Mouse (Mus musculus) gastrocnemius, postnatal 14 days (tissue): ENCODE measurements at regions not wholly inside any gene's neighbourhood (a gene's known extent, or its start where the extent isn't known, plus 50 kb on each side); places are given as distances from the start of the nearest gene placed in this dataset.
"Not testable (repeated sequence)": the region's sequence is repeated elsewhere in the genome, so short reads cannot be mapped to it uniquely, and the experiment has no call there.

ENCODE experiments used
- DNase-seq: peaks from one replicate; pipeline ENCODE4 v3.0.0; 2021; ENCODE audit warnings: mixed read lengths
- intact Hi-C: fragments of 180-260 bp; cut with DNase I; formaldehyde crosslinking; loops from one replicate; pipeline ENCODE4 v1.15.1; 2025; ENCODE audit warnings: low total_unique reads

DNA sequence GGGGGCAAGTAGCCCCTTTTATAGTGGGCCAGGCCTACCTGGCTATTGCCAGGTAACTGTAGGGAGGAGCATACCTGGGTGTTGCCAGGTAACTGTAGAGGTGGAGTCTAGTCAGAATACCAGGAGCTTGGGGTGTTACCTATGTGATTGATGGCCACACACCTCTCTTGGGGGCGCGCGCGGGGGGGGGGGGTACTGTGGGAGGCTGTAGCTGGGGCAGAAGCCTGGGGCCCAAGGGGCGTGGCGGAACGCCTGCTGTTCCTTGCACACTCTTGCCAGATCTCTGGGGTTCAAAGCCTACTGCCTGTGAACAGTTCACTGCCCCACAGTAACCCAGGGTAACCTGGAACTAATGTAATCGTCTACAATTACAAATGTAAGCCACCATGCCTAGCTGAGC lies 96.6 kb downstream of the H2al2a start:
- no peak for DNase-seq
- intact Hi-C loops, result no loop called here

DNA sequence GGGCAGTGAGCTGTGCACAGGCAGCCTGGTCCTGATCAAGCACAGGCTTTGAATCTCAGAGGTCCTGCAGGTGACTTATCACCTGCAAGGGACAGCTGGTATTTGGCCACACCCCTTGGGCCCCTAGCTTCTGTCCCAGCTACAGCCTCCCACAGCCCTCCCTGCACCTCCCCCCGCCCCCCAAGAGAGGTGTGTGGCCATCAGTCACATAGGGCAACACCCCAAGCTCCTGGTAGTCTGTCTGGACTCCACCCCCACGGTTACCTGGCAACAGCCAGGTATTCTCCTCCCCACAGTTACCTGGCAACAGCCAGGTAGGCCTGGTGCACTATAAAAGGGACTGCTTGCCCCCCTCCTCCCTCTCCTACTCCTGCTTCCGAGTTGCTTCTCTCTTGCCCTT lies 98.0 kb downstream of the H2al2a start:
- DNase-seq, result no peak
- intact Hi-C loops, result no loop called here

DNA sequence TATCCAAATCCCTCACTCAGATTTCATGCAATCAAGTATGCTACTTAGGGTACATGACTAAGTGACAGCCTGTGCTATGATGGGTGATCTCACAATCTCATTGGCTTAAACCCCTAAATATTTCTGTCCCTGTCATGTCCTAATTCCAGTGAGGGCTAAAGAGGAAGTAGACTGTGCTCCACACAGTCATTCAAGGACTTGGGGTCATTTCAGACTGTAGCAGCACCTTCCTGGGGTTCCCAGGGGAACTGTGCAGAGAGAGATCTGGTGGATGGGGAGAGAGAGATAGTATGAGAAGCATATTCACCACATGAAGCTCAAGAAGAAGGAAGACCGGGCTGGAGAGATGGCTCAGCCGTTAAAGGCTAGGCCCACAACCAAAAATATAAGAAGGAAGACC lies 100.7 kb downstream of the H2al2a start:
- intact Hi-C loops, result no loop called here
- DNase-seq, result no peak

DNA sequence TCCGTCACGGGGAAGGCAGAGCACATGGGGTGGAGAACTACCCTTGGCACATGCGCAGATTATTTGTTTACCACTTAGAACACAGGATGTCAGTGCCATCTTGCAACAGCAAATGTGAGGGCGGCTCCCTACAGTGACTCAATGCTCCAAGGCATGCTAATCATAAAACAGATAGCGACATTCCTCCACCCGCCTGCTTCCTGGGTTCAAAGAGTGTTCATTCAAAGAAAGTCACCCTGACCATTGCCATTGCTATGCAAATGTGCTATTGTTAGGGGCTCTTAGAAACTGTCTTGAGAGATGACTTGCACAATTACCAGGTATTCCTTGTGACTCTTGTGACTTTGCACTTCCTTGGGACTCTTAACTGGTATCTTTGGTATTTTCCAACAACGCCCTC lies 104.1 kb downstream of the H2al2a start:
- DNase-seq, intact Hi-C loops: not testable (repeated sequence)

DNA sequence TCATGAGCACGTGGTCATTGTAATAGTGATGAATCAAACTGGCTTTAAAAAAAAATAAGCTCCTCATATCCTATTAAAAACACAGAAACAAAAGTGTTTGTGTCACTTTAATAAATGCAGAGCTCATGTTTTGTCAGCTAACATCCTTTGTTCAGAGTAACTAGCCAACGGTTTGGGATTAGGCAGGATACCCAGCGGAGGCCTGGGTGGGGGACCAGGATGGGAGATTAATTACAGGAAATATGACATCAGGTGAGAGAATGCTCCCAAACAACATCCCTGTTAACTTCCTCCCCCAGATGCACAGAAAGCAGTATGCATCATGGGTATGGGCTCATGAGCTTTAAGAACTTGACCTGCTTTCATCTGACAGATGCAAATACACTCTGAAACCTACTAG lies 109.1 kb downstream of the H2al2a start:
- intact Hi-C loops, result no loop called here
- no peak for DNase-seq

DNA sequence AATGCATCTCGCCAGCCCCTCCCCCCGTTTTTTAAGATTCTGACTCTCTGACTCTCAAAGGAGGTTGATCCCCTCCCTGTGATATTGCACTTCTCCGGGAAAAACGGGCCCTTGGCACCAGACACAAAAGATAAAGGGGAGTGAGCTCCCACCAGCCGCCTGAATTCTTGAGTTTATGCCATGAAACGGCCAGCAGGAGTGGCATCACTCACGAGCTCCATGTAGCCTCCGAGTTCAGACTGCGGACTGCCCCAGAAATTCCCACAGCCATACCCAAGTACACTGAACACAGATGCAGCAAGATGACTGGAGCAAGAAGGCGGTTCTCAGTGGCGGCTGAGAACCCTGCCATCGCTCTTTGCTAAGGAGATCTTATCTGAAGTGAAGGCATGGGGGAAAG lies 114.4 kb downstream of the H2al2a start:
- no peak for DNase-seq
- intact Hi-C loops, result no loop called here

DNA sequence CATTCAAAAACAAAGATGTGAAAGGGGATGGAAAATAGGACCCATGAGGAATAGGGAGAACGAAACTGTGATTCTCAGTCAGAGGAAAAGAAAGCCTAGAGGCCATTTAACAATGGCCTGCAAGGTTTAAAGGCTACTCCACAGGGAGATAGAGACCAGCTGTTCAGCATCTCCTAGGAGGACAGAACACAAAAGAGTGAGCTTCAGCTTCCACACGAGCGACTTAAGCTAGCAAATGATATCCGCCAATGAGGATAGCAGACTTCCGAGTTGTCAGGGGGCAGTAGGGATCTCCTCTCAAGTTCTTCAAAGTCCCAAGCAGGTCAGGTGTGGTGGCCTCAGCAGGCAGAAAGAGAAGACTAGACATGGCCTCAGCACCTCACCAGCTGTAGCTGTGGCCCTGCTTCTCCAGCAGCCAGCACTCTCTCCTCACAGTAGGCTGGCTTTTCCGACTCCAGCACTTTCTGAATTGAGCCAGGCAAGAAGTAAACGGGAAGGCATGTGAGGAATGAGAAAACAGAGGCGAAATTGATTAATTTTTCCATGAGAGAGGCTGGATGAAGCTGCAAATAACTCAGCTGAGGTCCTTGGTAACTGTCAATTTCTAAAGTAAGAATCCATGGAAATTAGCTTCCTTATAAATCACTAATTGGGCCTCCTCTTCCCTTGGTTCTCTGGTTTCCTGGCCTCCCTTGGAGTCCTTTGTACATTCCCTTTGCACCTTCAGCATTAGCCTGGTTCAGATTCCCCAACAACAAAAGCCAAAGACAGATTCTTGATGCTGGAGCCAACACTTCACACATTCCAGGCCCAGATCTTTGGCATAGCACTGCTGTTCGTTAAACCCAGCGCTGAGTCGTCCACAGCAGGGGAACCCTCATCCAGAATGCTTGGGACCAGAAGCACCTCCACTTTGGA lies 115.7 kb downstream of the H2al2a start:
- intact Hi-C loops, result no loop called here
- no peak for DNase-seq

DNA sequence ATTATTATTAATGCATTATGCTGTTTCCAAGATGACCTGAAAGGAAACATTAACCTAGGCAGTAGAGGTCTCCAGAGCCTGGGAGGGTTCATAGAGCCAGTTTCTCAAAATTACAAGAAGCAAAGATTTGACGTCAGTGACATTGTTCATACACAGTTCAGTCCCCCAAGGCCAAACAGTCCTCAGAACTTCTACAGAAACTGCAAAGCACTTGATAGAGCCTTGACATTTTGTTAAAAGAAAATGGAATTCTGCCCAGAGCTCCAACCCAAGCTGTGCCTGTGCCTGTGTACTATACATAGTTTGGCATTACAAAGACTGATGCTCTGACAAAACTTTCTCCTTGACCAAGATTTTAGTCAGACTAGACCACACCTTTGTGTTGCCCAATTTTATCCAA lies 118.9 kb downstream of the H2al2a start:
- DNase-seq, result no peak
- intact Hi-C loops, result no loop called here

DNA sequence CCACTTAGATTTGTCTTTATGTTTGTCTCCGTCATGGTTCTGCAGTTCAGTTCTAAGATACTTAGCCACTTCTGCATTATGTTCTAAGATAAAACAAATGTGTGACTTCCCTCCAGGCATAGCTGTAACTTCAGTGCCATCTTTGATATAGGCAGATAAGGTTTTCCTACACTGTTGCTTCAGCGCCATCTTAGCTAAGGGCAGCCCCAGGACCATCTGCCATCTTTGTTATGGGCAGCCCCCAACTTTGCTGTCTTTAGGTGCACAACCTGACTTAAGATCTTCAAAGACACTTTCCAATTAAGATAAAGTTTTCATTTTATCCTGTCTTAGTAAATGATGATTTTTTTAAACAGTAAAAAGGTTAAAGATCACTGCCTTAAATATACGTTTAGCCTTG lies 119.8 kb downstream of the H2al2a start:
- intact Hi-C loops, result no loop called here
- DNase-seq, result no peak

DNA sequence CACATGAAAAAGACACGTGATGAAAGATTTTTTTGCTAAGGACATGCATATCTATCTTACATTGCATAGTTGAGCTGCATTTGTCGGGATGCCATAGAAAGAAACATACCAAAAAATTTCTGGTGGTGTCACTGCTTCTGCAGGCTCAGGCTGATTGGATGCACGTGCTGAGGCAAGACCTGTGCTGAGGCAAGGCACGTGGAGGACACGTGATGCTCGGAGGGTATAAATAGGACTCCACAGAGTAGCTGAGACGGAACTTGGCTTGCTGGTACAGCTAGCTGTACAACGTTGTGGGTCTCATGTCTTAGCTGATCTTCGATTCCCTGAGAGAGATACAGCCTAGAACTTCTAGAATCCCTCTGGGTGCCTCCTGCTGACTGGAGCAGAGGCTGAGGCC lies 120.6 kb downstream of the H2al2a start:
- DNase-seq, result no peak
- intact Hi-C loops, result no loop called here

DNA sequence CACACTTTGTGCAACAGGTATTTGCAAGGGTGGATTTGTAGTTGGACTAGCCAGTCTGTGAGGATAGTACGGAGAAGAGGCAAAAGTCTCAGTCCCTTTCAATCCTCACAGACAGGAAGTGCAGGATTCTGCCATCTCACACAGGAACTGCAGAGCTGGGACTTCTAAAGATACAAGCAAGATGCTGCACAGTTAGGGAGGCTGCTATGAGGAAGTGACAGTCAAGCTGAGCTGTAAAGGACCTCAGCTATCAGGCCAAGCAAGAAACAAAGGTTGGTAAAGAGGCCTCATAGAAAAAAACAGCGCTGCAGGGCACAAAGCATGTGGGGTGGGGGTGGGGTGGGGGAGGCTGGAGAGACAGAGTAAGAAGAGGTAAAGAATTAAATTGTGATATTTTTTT lies 126.2 kb downstream of the H2al2a start:
- DNase-seq, result no peak
- intact Hi-C loops, result no loop called here

DNA sequence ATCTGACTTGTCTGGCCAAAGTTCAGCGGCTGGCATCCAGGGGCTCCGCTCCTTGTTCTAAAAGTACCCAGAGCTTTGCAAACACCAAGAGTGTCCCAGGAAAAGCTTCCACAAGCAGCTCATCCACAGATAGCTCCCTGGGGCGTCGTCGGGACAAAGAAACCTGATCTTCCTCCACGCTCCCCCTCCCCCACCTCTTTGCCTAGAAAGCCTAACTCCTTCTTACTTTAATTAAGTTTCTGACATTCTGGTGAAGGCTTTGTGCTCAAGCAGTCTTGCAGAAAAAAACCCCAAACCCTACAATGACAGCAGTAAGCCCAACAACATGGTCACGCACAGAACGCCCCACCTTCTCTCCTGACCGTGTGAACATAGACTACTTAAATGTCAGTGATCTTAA lies 128.6 kb downstream of the H2al2a start:
- intact Hi-C loops, result no loop called here
- DNase-seq, result no peak

DNA sequence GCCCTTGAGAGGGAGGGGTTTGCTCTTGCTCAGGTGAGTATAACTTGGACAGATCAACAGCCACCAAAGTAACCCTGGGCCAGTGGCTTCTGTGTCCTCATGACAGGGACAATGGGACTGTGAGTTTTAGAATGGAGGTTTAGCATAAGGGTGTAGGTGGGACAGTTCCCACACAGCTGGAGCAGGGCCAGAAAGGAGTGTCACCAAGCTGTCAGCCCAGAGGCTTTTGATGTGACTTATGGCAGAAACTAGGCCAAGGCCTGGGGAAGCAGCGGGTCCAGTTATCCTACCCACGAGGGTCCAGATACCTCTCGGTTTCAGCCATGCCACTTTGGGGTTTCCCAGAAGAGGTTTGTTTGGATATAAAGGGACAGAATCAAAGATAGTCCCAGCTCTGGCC lies 129.4 kb downstream of the H2al2a start:
- DNase-seq, result no peak
- intact Hi-C loops, result no loop called here

DNA sequence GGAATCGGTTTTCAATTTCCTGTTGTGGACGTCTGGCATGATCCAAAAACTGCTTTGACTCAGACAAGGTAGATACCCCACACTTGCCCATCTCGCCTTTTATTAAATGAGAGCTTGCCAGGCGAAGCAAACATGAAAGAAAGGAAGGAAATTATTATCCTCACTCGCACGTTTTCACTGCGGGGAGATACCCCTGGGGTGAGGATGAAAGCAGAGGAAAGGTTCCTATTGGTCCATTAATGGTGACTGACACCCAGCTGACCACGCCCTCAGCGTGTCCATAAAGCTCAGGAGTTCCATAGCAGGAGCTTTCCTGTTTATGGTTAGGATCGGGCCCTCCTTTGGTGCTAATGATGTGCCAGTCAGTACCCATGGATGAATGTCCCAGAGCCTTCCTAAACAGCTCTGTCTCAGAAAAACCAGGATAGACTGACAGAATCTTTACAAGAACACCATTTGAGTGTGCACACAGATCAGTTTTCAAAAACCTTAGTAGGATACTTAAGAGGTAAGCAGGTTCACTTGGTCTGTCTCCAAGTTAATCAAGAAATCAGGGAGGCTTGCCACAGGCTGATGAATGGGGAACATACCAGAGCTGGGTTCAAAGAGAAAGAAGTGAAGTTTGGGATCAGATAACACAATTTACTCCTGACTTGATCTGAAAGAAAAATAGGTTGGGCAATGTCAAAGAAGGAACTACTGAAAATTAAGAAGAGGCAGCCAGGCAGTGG lies 130.7 kb upstream of the Nebl start:
- no peak for DNase-seq
- intact Hi-C loops, result no loop called here

DNA sequence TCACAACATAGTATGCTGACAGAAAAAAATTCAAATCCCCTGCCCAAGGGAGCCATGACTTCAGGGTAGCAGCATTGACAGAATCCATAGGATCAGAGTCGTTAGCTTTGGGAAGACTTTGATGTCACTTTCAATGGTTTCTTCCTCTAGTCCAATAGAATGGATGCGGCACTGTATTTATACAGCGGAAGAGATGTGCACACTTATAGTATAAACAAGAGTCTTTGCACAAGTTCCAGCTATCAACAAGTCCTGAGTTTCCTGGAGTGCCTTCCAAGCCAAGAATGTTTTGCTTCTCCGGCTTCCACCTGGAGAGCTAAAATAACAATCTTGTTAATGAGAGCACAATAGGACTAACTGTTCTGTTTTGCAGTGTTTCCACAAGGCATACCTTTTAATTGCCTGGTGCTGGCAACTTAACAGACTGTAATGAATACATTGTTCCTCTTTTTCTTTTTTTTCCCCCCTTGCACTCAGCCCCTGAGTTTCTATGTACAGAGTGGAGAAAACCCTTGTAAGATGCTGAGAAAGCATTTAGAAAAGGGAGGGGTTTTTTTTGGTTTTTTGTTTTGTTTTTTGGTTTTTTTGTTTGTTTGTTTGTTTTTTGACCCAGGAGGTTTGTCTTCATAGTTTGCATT lies 129.8 kb upstream of the Nebl start:
- DNase-seq, result no peak
- intact Hi-C loops, result no loop called here

DNA sequence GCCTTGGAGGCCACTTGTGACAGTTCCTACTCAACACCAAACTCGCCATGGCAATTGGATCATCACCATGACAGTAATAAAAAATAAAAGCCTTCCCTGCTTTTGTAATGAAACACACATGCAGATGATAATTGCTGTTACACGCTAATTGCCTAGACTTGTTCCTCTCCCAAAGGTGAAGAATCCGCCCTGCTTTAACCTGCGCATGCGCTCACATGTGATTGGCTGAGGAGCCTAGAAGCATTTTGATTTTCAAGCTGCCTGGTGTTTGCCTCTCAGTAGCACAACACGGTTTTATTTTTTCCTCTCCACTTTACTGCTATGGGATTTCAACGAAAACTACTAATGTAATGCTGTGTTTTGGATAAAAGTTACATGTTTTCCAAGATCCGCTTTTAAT lies 128.0 kb upstream of the Nebl start:
- intact Hi-C loops, result no loop called here
- no peak for DNase-seq

DNA sequence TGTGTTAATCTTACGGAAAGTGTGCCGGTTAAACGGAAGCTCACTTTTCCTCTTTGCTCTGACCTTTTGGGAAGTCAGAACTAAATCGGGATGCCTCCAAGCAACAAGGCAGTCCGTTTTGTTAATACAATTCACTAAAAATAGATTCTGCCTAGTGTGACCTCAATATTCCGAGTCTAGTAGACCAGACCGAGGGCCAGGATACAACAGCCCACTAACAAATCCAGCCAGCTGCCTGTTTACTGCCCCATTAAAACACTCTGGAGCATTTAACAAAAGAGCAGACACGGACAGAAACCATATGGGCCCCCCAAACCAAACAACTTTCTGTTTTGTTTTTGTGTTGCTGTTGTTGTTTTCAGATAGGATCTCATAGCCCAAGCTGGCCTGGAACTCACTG lies 127.1 kb upstream of the Nebl start:
- intact Hi-C loops, result no loop called here
- no peak for DNase-seq

DNA sequence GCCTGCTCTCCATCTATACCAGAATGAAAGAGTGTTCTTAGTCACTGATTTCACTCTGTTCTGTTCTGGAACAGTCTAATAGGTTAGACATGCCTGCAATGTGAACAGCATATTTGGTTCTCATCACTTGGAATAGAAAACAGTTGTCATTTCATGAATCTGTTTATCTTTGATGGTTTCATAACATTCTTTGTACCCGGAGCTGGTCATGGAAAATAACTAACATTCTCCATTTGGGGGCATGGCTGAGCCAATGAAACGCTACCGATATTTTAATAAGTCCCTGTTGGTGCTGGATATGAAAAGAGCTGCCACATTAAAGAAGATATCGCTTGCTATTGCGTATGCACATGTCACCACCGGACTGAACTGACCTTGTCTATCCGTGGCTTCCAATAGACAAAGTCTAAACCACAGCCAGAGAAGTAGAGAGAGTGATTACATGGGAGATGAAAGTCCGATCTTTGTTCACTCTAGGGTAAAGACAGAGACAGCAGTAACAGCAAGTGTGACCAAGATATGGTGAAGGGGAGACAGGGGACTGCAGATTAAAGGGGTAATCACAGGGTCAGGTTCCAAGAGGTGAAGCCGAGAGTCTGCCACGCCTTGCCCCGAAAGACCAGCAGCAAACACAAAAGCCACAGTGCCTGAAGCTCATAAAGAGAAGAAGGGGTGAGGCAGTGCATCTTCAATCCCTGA lies 124.5 kb upstream of the Nebl start:
- intact Hi-C loops, result no loop called here
- no peak for DNase-seq

DNA sequence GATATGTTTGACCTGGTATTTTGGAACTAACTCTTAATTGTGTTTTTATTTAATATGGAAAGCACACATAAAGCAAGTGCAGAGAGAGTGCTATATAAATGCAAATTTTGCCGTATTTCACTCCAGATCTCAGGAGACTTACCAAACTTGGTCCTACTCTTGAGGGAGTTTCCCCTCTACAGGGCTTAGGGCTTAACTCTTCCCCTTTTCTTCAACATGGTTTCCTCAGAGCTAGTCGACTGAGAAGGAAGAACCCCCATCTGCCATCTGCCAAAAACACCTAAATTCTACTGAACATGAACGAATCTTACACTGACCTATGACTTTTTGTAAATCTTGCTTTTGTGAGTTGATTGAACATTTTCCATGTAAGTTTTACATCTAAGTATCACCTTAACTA lies 122.8 kb upstream of the Nebl start:
- intact Hi-C loops, result no loop called here
- no peak for DNase-seq

DNA sequence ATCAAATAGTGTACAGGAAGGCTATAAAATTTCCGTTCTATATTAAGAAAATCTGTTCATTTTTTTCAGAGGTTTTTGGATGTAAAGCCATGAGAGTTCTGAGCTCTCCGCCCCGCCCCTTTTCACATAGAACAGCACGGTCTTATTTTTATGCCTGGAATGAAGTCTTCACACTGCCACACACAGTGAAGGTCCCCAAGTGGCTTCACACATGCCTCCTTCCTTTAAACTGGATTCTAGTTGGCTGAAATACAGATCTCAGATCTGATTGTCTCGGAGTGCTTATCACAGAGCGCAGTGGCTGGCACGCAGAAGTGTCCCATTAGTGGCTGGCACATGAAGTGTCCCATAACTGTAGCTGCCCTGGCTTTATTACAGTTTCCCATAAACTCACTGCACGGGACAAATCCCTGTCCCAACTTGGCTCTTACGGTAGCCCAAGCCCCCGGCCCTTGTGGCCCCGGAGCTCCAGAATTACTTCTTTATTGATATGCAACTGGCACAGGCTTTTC lies 122.3 kb upstream of the Nebl start:
- DNase-seq, result no peak
- intact Hi-C loops, result no loop called here
